Mouse (Mus musculus): ENCODE measurements around the gene Exoc3l2.

GRCm38 (mm10) chr7:19500420-19501363, 37.6 kb downstream of the Exoc3l2 start:
- TF ChIP-seq POLR2A (IDR thresholded peaks at IDR 0.05; ENCODE audit: insufficient read depth, low read length) (no peak), CTCF (IDR thresholded peaks at IDR 0.05; ENCODE audit: low read depth, low read length) (no peak)

Data from ES-Bruce4 (cell line).